Mouse (Mus musculus): ENCODE data around the gene Exosc10.
A peak's percentile ranks its signal among the peaks of the same experiment; 100 is the strongest.

The Exosc10 gene

GRCm38 (mm10) chr4:148558297-148559000, at the start of gene Exosc10:
Gene Exosc10, plus strand, starts transcription at chr4:148558429.
- peak; percentile 85 for DNase-seq

DNA sequence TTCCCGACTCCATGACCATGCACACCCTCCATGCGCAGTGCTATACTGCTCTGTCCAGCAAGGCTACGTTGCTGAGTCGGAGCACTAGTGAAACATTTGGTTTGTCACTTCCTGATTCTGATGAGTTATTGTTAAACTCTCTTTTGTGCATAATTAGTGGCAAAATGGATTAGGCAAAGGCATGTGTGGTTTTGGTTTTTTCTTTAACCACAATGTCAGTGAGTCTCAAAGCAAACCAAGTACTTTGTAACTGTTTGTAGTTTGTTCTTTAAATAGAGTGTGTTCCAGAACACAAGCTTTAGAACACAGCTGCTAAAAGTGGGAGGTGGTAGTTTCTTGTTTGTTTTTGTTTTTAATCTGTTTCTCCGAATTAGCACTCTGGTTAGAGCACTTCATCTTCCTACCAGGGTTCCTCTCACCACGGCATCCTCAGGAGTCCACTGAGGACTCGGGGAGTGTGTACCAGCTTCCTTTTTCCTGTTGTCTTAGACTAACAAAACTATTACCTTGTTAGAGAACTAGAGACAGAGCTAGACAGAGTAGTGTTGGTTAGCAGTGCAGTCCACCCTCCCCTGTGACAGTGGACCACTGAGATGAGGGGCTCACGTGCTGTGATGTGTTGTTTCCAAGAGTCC, 48.7 kb upstream of the Exosc10 start:
- no peak for DNase-seq

DNA sequence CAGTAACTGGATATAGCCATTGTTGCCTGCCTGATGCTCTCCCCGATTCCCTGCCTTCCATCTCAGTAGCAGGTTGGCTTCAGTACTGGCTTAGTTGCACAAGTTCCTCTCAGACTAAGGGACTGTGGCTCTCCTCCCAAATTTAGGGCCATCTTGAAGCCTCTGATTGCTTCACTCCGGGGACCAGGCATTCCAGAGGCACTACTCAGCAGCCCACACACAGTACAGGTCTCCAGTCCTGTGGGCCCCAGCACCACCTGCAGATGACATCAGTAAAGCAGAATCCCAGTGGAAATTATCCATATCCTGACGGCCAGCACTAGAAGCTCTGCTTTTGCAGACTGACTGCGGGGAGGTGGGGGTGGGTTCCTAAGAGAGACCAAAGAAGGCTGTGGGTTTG, 47.5 kb upstream of the Exosc10 start:
- peak; percentile 21 to 26 for DNase-seq

GRCm38 (mm10) chr4:148511334-148511733, 46.9 kb upstream of the Exosc10 start:
- no peak for DNase-seq

DNA sequence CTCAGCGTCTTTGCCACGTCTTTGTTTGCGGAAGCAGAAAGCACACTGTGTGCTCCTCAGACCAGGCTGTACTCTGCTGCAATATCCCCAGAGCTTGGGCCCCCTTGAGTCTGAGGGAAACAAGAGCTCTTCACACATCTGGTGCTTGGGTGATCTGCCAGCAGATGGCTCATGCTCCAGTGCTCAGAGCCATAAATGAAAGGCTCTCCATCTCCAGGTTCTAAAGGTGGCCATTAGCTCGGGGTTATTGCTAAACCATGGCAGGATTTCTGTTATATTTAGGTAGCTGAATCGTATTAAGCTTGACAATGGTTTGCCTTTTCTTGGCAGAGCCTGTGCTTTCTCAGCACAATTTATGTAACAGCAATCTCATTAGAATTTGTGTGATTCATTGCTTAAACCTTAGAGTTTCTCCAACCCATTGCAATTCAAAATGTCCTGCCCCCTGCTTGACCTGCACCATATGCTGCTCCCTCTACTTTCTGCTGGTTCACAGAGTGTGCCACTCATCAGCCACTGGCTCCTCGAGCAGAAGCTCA, 45.1 kb upstream of the Exosc10 start:
- peak in 1 of 2 experiments; percentile 30 for DNase-seq

- DNase-seq, result no peak
Observed at GRCm38 (mm10) chr4:148515313-148515712, 42.9 kb upstream of the Exosc10 start.

GRCm38 (mm10) chr4:148517809-148518208, 40.4 kb upstream of the Exosc10 start:
- DNase-seq, result no peak

DNA sequence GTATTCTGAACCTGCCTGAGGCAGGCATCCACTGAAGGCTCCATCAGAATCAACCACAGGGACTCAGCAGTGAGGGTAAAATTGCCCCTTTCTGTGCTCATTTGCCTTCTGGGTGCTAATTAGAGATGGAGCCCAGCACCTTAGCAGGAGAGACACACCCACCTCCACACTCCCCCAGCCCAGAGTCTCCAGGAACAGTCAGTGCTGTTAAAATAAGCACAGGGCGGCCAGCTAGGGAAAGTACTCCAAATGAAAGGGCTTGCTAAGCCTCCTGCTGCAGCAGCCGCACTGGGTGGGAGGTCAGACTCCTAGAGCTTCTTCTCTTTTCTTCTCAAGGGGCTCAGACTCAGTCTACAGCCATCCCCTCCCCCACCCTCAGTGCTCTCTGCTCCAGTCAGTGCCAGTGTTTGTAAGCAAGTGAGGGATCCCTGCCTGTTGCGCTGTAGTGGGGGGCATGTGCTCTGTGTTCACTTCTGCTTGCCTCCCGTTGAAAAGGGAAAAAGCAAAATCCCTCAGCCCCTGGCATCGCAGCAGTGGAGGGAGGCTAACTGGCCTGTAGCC, 39.9 kb upstream of the Exosc10 start:
- DNase-seq, result no peak

DNA sequence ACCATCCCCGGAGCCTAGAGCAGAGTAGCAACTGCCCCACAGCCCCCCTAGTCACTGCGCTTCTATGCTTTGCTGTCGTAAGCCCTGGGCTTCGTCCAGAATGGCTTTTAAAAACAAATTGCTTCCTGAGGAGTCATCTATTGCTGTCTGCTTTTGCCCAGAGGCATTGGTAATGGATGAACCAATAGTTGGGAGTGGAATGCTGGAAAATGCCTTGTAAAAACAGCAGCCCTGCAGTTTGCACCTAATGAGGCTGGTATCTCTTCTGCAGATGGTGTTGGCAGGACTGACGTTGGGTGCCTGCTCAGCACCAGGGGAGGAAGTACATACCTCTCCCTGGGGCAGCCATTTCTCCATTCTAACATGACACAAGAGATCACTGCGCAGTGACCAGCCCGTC, 34.7 kb upstream of the Exosc10 start:
- DNase-seq, result no peak

DNA sequence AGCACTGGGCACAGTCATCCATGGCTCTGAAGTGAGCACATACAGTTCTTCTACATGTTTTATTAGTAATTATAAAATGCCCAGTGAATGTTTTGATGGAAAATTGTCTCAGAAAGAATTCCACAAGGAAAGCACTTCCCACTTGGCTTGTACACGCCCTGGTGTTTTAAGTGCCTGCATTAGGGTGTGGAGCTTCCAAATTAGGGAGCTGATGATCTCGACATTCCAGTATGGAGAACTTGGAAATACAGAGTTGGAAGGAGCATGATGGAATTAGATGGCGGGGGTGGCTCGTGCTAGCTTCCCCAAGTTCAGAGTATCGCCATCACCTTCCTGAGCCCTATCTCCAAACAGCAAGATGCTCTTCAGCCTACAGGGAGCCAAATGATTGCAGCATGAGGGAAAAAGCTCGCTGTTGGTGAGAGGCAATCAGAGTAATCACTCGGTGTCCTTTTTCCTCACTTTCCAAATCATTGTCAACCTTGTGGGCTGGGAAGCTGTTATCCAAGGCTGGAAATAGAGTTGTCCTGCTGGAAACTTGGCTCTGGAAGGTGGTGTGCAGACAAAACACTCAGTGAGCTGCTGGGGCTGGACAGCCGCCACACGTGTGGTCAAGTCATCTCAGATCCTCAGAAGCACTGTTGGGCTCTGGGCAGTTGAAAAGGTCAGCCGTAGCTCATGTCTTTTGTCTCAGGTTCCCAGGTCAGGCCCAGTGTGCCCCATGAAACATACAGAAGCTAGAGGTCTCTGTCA, 30.9 kb upstream of the Exosc10 start:
- no peak for DNase-seq

- no peak for DNase-seq
Observed at GRCm38 (mm10) chr4:148530351-148530750, 27.9 kb upstream of the Exosc10 start.

GRCm38 (mm10) chr4:148530778-148531177, 27.5 kb upstream of the Exosc10 start:
- no peak for DNase-seq

DNA sequence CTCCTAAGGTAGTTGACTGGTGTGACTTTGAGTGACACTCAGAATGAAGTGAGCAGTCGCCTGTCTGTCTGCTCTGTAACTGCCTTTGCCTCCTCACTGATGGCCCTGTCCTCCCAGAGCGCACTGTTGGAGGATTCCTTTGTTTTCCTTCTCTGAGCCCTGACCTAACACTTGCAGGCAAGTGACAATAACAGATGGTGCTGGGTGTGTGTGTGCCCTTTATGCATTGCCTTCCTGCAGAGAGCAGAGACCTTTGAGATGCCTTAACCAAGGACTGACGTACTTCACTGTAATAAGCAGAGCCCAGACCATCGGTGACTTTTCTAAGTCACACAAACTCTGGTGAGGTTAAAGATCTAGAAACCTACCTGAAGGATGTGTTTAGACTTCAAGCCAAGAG, 26.9 kb upstream of the Exosc10 start:
- no peak for DNase-seq

DNA sequence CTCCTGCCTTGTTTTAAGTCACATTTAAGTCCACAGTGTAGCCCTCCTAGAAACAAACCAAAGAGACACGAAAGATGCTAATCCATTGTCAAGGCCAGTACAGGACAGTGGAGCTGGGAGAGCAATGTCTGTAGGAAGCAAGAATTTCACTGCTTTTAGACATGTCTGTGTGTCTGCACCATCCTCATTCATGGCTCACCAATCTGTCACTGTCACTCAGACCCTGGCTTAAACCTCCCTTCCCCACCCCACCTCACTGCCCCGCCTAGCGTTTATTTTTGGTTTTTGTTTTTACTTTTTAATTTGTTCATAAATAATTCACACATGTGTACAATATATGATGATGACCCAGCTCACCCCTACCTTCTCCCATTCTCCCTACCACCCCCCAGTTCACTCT, 25.7 kb upstream of the Exosc10 start:
- DNase-seq, result no peak

DNA sequence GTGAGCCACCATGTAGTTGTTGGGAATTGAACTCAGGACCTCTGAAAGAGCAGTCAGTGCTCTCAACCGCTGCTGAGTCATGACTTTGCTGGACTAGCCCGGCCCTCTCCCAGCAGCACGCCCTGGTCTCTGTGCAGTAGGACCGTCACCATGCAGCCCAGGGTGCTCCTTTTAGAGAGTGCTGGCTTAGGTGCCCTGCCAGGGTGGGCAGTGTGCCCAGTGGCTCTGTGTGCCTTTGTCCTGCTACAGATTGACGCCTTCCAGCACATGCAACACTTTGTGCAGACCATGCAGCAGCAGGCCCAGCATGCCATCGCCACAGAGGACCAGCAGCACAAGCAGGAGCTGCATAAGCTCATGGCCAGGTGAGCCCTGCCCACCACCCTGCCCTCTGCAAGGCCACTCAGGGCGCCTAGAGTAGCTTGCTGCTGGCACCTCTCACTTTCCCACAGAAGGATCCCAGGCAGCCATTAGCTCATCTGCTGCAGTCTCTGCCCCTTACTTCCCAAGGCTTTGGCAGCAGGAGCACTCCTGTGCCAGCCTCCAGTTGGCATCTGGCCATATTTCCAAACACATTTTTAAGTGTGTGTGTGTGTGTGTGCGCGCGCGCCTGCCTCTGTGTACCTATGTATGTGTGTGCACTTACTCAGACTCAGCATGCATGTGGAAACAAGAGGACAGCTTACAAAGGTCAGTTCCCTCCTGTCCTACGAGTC, 24.5 kb upstream of the Exosc10 start:
- no peak for DNase-seq

- DNase-seq, result no peak
Observed at GRCm38 (mm10) chr4:148535876-148536275, 22.4 kb upstream of the Exosc10 start.

DNA sequence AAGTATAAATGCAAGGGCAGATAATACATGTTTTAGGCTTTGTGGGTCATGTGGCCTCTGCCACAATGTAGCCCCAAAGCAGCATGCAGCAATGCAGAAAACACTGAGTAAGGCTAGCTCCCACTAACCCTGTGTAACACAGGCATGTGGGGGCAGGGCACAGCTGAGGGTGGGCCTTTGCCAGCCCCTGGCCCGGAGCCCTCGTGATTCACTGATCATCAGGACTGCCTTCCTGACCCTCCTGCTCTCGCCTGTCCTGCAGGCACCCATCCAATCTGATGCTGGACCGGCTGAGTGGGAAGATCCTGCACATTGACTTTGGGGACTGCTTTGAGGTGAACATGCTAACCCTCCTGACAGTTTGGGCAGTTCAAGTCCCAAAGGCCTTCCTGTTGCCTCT, 9.1 kb upstream of the Exosc10 start:
- DNase-seq, result no peak

GRCm38 (mm10) chr4:148557766-148558165, 463 bp upstream of the Exosc10 start:
- DNase-seq, result no peak

GRCm38 (mm10) chr4:148562676-148563075, 4.4 kb downstream of the Exosc10 start:
- no peak for DNase-seq

- no peak for DNase-seq
Observed at GRCm38 (mm10) chr4:148563595-148563994, 5.4 kb downstream of the Exosc10 start.

DNA sequence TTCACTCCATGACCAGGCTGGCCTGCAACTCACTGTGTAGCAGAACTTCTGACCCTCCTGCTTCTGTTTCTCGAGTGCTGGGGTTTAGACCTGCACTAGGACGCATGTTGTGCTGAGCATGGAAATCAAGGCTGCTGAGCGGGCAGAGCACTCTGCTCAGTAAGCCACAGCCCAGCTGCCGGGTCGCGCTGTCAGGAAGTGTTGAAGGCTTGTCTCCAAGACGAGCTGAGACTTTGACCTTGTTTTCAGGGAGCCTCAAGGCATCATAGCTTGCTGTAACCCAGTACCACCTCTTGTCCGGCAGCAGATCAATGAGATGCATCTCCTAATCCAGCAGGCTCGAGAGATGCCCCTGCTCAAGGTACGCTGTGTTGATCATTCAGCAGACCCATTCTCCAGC, 11.9 kb downstream of the Exosc10 start:
- DNase-seq, result no peak

DNA sequence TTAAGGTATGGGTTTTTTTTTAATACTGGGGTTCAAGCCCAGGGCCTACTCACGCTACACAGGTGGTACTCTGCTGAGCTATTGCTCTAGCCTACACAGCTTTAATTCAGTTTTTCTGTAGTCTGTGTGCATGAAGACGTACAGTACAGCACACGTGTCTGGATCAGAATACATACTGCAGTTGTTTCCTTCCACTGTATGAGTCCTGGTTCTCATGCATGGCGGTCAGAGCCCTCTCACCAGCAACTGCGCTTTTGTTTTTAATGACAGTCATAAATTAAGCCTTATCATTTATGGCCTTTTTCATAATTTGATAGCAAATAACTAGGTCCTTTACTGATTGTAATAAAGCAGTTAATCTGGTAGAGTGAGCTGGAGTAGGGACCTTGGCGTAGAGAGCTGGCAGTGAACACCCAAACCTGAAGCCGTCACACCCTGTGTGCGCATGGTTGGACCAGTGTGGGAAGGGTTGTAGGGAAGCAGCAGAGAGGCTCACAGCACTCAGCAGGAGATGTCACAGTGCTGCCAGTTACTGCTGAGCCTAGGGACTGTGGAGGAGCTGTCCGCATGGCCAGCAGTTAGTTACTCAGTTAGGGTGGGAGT, 12.6 kb downstream of the Exosc10 start:
- no peak for DNase-seq

Measured in lung, adult 18-20 months (tissue).